Mouse (Mus musculus) brain, adult 2 months (tissue): ENCODE data around the gene Rabl6.
A peak's percentile ranks its signal among the peaks of the same experiment; 100 is the strongest.

Experiments
- DNase-seq: peaks from one replicate; pipeline ENCODE4 v3.0.0; 2011; ENCODE audit warnings: low read depth, low spot score

Rabl6 gene

GRCm38 (mm10) chr2:25549021-25549991, 59.0 kb downstream of the Rabl6 start:
- peak; percentile 46 for DNase-seq

GRCm38 (mm10) chr2:25546811-25547491, 61.4 kb downstream of the Rabl6 start, which contains the start of gene Traf2:
Gene Traf2, minus strand, starts transcription at chr2:25546940.
- DNase-seq = peak; percentile 99

- DNase-seq = no peak
These were observed 62.1 kb downstream of the Rabl6 start for GRCm38 (mm10) chr2:25545996-25546810.

- DNase-seq = no peak
These were observed 66.5 kb downstream of the Rabl6 start for GRCm38 (mm10) chr2:25541644-25542367.

GRCm38 (mm10) chr2:25540541-25540948, 67.8 kb downstream of the Rabl6 start:
- no peak for DNase-seq

- DNase-seq = no peak
These were observed 71.8 kb downstream of the Rabl6 start for GRCm38 (mm10) chr2:25536531-25536930.

- no peak for DNase-seq
These were observed 73.5 kb downstream of the Rabl6 start for GRCm38 (mm10) chr2:25534866-25535182.

- DNase-seq = peak; percentile 92
These were observed 74.0 kb downstream of the Rabl6 start for GRCm38 (mm10) chr2:25534178-25534865.

- DNase-seq = no peak
These were observed 74.6 kb downstream of the Rabl6 start for GRCm38 (mm10) chr2:25533707-25534106.
